Mouse (Mus musculus): ENCODE data around the gene Ace3. TPM values are rescaled to one million over a fixed set of nuclear protein-coding genes. Genes with fewer than 3 reads are reported as not detected.

Gene Ace3
- polyA plus RNA-seq, 1 experiment from 2014 or later: not detected

- under 1% methylated on average over 13 of the region's 13 CpGs for WGBS
- Histone ChIP-seq H3K4me2 (replicated peaks; ENCODE audit: low read depth, low read length) (peak overlapping the region; percentile 85), H3K4me1 (replicated peaks; ENCODE audit: control insufficient read depth, insufficient read depth, low read length) (no peaks in the 10 kb centered on the region; the same call in 1 of the 2 replicates), H3K27me3 (ENCODE audit: control insufficient read depth, insufficient read depth, low read length) (no peaks in the 10 kb centered on the region), H3K36me3 (ENCODE audit: control insufficient read depth, insufficient read depth, low read length) (no peaks in the 10 kb centered on the region), H3K4me3 (ENCODE audit: low read depth, low read length) (peak overlapping the region; percentile 99), H3K9me3 (ENCODE audit: control insufficient read depth, low read length) (no peaks in the 10 kb centered on the region), H3K9ac (ENCODE audit: low read depth, low read length) (peak overlapping the region; percentile 90), H3K27ac (ENCODE audit: low read depth, low read length) (peak overlapping the region; percentile 85)
- DNase-seq (ENCODE audit: low spot score) (peak; percentile 72), ATAC-seq (ENCODE audit: low FRiP score) (peak; percentile 22)
Observed at GRCm38 (mm10) chr11:106037418-106037751, 42.9 kb downstream of the Ace3 start.

GRCm38 (mm10) chr11:106044349-106044748 is 49.9 kb downstream of the Ace3 start:
- H3K4me2 ChIP-seq (replicated peaks; ENCODE audit: low read depth, low read length): no peak overlapping the region
- no peaks in the 10 kb centered on the region for H3K4me1 ChIP-seq (replicated peaks; ENCODE audit: control insufficient read depth, insufficient read depth, low read length)
- H3K27me3 ChIP-seq (ENCODE audit: control insufficient read depth, insufficient read depth, low read length): no peaks in the 10 kb centered on the region
- H3K9me3 ChIP-seq (ENCODE audit: control insufficient read depth, low read length): no peaks in the 10 kb centered on the region
- H3K9ac ChIP-seq (ENCODE audit: low read depth, low read length): no peak overlapping the region
- no peak overlapping the region for H3K4me3 ChIP-seq (ENCODE audit: low read depth, low read length)
- H3K27ac ChIP-seq (ENCODE audit: low read depth, low read length): no peak overlapping the region
- no peak for ATAC-seq (ENCODE audit: low FRiP score)
- no peaks in the 10 kb centered on the region for H3K36me3 ChIP-seq (ENCODE audit: control insufficient read depth, insufficient read depth, low read length)
- DNase-seq (ENCODE audit: low spot score): no peak

GRCm38 (mm10) chr11:106045256-106045655 is 50.8 kb downstream of the Ace3 start:
- ATAC-seq (ENCODE audit: low FRiP score): no peak
- 89% methylated on average over 1 of the region's 1 CpGs for WGBS

GRCm38 (mm10) chr11:106045780-106046179 is 51.3 kb downstream of the Ace3 start:
- H3K9me3 ChIP-seq (ENCODE audit: control insufficient read depth, low read length): no peaks in the 10 kb centered on the region
- no peak overlapping the region for H3K9ac ChIP-seq (ENCODE audit: low read depth, low read length)
- H3K4me2 ChIP-seq (replicated peaks; ENCODE audit: low read depth, low read length): no peak overlapping the region
- H3K4me1 ChIP-seq (replicated peaks; ENCODE audit: control insufficient read depth, insufficient read depth, low read length): no peaks in the 10 kb centered on the region
- H3K27ac ChIP-seq (ENCODE audit: low read depth, low read length): no peak overlapping the region
- ATAC-seq (ENCODE audit: low FRiP score) (no peak), DNase-seq (ENCODE audit: low spot score) (no peak)
- 98% methylated on average over 3 of the region's 3 CpGs for WGBS
- no peaks in the 10 kb centered on the region for H3K36me3 ChIP-seq (ENCODE audit: control insufficient read depth, insufficient read depth, low read length)
- H3K27me3 ChIP-seq (ENCODE audit: control insufficient read depth, insufficient read depth, low read length): no peaks in the 10 kb centered on the region
- H3K4me3 ChIP-seq (ENCODE audit: low read depth, low read length): no peak overlapping the region

More at GRCm38 (mm10) chr11:106045256-106045655, 50.8 kb downstream of the Ace3 start:
- H3K9me3 ChIP-seq (ENCODE audit: control insufficient read depth, low read length): no peaks in the 10 kb centered on the region
- no peaks in the 10 kb centered on the region for H3K36me3 ChIP-seq (ENCODE audit: control insufficient read depth, insufficient read depth, low read length)
- no peaks in the 10 kb centered on the region for H3K4me1 ChIP-seq (replicated peaks; ENCODE audit: control insufficient read depth, insufficient read depth, low read length)
- H3K4me2 ChIP-seq (replicated peaks; ENCODE audit: low read depth, low read length): no peak overlapping the region
- no peak overlapping the region for H3K4me3 ChIP-seq (ENCODE audit: low read depth, low read length)
- H3K27ac ChIP-seq (ENCODE audit: low read depth, low read length): no peak overlapping the region
- no peak for DNase-seq (ENCODE audit: low spot score)
- no peak overlapping the region for H3K9ac ChIP-seq (ENCODE audit: low read depth, low read length)
- no peaks in the 10 kb centered on the region for H3K27me3 ChIP-seq (ENCODE audit: control insufficient read depth, insufficient read depth, low read length)

GRCm38 (mm10) chr11:106046584-106046983 is 52.1 kb downstream of the Ace3 start:
- ATAC-seq (ENCODE audit: low FRiP score) (no peak), DNase-seq (ENCODE audit: low spot score) (no peak)
- Histone ChIP-seq H3K9me3 (ENCODE audit: control insufficient read depth, low read length) (no peaks in the 10 kb centered on the region), H3K36me3 (ENCODE audit: control insufficient read depth, insufficient read depth, low read length) (no peaks in the 10 kb centered on the region; the same call in 1 of the 2 replicates), H3K4me3 (ENCODE audit: low read depth, low read length) (no peak overlapping the region), H3K9ac (ENCODE audit: low read depth, low read length) (no peak overlapping the region), H3K4me2 (replicated peaks; ENCODE audit: low read depth, low read length) (no peak overlapping the region), H3K27ac (ENCODE audit: low read depth, low read length) (no peak overlapping the region), H3K4me1 (replicated peaks; ENCODE audit: control insufficient read depth, insufficient read depth, low read length) (no peaks in the 10 kb centered on the region), H3K27me3 (ENCODE audit: control insufficient read depth, insufficient read depth, low read length) (no peaks in the 10 kb centered on the region)
- WGBS: 91% methylated on average over 9 of the region's 9 CpGs

- Histone ChIP-seq H3K36me3 (ENCODE audit: control insufficient read depth, insufficient read depth, low read length) (peaks cover 16% of the 10 kb centered on the region), H3K27ac (ENCODE audit: low read depth, low read length) (no peak overlapping the region)
- no peak for ATAC-seq (ENCODE audit: low FRiP score)
Observed at GRCm38 (mm10) chr11:106053921-106054320, 59.4 kb downstream of the Ace3 start.

GRCm38 (mm10) chr11:106054600-106054999 is 60.1 kb downstream of the Ace3 start:
- Histone ChIP-seq H3K27me3 (ENCODE audit: control insufficient read depth, insufficient read depth, low read length) (no peaks in the 10 kb centered on the region), H3K27ac (ENCODE audit: low read depth, low read length) (no peak overlapping the region), H3K4me3 (ENCODE audit: low read depth, low read length) (no peak overlapping the region), H3K9me3 (ENCODE audit: control insufficient read depth, low read length) (no peaks in the 10 kb centered on the region), H3K4me2 (replicated peaks; ENCODE audit: low read depth, low read length) (no peak overlapping the region), H3K4me1 (replicated peaks; ENCODE audit: control insufficient read depth, insufficient read depth, low read length) (no peaks in the 10 kb centered on the region), H3K9ac (ENCODE audit: low read depth, low read length) (no peak overlapping the region), H3K36me3 (ENCODE audit: control insufficient read depth, insufficient read depth, low read length) (peaks cover 16% of the 10 kb centered on the region)
- 96% methylated on average over 8 of the region's 8 CpGs for WGBS
- DNase-seq (ENCODE audit: low spot score): no peak
- ATAC-seq (ENCODE audit: low FRiP score): no peak

More at GRCm38 (mm10) chr11:106053921-106054320, 59.4 kb downstream of the Ace3 start:
- no peak overlapping the region for H3K9ac ChIP-seq (ENCODE audit: low read depth, low read length)
- no peaks in the 10 kb centered on the region for H3K9me3 ChIP-seq (ENCODE audit: control insufficient read depth, low read length)
- H3K4me1 ChIP-seq (replicated peaks; ENCODE audit: control insufficient read depth, insufficient read depth, low read length): no peaks in the 10 kb centered on the region
- no peak overlapping the region for H3K4me3 ChIP-seq (ENCODE audit: low read depth, low read length)
- 92% methylated on average over 2 of the region's 2 CpGs for WGBS
- H3K4me2 ChIP-seq (replicated peaks; ENCODE audit: low read depth, low read length): no peak overlapping the region
- no peak for DNase-seq (ENCODE audit: low spot score)
- H3K27me3 ChIP-seq (ENCODE audit: control insufficient read depth, insufficient read depth, low read length): no peaks in the 10 kb centered on the region

Other genes with a start within 250 kb of the Ace3 start
- gene Cyb561, start 41.3 kb upstream of the Ace3 start, polyA plus RNA-seq (2014; fragmentation: Nextera tagmentation; extraction: Ambion mirVana): 17.6 and 20.9 TPM in 2 replicates
- gene Ace, start 26.7 kb upstream of the Ace3 start, polyA plus RNA-seq (2014; fragmentation: Nextera tagmentation; extraction: Ambion mirVana): 0.46 and 0.53 TPM in 2 replicates
- 0.46 and 0.75 TPM in 2 replicates for gene Kcnh6, start 13.4 kb downstream of the Ace3 start, polyA plus RNA-seq (2014; fragmentation: Nextera tagmentation; extraction: Ambion mirVana)
- 70.1 and 77.6 TPM in 2 replicates for gene Dcaf7, start 42.2 kb downstream of the Ace3 start, polyA plus RNA-seq (2014; fragmentation: Nextera tagmentation; extraction: Ambion mirVana)
- 8.7 and 11.7 TPM in 2 replicates for gene Taco1, start 71.4 kb downstream of the Ace3 start, polyA plus RNA-seq (2014; fragmentation: Nextera tagmentation; extraction: Ambion mirVana)
- gene Map3k3, start 89.9 kb downstream of the Ace3 start, polyA plus RNA-seq (2014; fragmentation: Nextera tagmentation; extraction: Ambion mirVana): 14.2 and 15.7 TPM in 2 replicates
- gene Gm10840, start 166.2 kb downstream of the Ace3 start, polyA plus RNA-seq (2014; fragmentation: Nextera tagmentation; extraction: Ambion mirVana): not detected in 2 replicates
- gene Limd2, start 166.2 kb downstream of the Ace3 start, polyA plus RNA-seq (2014; fragmentation: Nextera tagmentation; extraction: Ambion mirVana): 298 and 301 TPM in 2 replicates
- 36.4 and 44.5 TPM in 2 replicates for gene Strada, start 207.5 kb downstream of the Ace3 start, polyA plus RNA-seq (2014; fragmentation: Nextera tagmentation; extraction: Ambion mirVana)
- 65.7 and 72.3 TPM in 2 replicates for gene Ccdc47, start 221.7 kb downstream of the Ace3 start, polyA plus RNA-seq (2014; fragmentation: Nextera tagmentation; extraction: Ambion mirVana)
- gene Ddx42, start 222.3 kb downstream of the Ace3 start, polyA plus RNA-seq (2014; fragmentation: Nextera tagmentation; extraction: Ambion mirVana): 91.4 and 103 TPM in 2 replicates

Measured in hindbrain, embryonic 11.5 days (tissue).